Mouse (Mus musculus) brain, adult 2 months (tissue): ENCODE measurements around the gene Phka2.
A peak's percentile ranks its signal among the peaks of the same experiment; 100 is the strongest.

ENCODE experiments used
- DNase-seq: peaks from one replicate; pipeline ENCODE4 v3.0.0; 2011; ENCODE audit warnings: low read depth, low spot score

Gene Phka2

GRCm38 (mm10) chrX:160598562-160599458 is 96.8 kb downstream of the Phka2 start:
- peak; percentile 82 for DNase-seq

DNA sequence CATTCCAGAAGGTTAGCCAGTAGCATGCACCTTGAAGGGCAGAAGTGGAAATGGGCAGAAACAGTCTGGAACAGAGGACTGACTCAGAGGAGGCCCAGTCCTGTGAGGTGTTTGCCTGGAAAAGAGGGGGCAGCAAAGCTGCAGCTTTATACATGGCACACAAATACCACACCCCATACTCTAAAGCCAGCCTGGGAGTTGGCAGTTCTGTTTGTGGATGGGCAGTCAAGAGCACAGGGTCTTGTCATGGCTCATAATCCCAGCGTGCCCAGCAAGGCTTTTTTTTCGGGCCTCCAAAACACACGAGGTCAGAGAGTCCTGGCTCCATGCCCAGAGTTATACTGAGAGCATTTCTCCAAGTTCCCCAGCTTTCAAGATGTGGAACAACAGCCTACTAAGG is 99.1 kb downstream of the Phka2 start:
- no peak for DNase-seq

- DNase-seq = no peak
Observed at GRCm38 (mm10) chrX:160602770-160603169, 100.8 kb downstream of the Phka2 start.

DNA sequence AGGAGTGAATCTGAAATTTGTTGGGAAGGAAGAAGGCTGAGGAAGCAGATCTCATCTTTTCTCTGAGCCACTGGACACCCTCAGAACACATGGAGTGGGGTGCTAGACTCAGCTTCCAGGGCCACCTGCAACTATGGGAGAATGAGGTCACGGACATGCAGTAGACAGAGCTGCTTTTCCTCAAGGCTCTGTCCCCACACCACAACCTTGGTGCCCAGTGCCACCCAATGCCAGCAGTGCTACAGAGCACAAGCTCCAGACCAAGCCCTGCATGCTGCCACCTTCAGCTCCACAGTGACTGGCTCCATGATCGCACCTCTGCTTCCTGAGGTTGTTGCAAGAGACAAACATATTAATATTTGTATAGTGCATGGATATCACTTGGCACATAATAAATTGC is 101.3 kb downstream of the Phka2 start:
- DNase-seq = no peak

GRCm38 (mm10) chrX:160603981-160604541 is 102.1 kb downstream of the Phka2 start:
- DNase-seq = peak; percentile 86

DNA sequence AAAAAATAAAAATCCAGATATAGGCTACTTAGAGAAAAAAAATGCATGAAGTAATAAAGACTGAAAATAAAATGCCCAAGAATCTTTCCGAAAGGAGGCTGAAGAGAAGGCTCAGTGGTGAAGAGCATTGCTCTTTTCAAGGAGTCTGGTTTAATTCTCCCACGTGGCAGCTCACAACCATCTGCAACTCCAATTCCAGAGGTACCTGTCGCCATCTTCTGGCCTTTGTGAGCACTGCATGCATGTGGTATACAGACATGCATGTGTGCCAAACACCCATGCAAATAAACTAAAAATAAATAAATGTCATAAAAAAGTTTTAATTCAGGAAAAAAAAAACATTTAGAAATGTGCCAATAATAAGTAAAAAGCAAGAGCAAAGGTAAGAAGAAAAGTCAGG is 107.9 kb downstream of the Phka2 start:
- DNase-seq = no peak

DNA sequence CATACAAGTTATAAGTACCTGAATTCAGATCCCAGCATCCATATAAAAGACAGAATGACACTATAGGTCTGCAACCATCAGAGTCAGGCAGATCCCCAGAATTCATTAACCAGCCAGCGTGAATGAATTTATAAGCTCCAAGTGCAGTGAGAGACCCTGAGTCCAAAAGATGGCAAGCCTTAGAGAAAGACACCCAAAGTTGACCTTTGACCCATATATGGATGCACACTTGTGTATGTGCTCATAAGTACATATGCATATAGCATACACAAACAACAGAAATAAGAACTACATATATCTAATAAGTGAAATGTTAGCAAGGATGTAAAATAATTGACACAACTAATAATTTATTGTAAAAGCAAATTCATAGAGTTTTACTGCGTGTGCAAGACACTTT is 108.5 kb downstream of the Phka2 start:
- no peak for DNase-seq

- no peak for DNase-seq
Observed at GRCm38 (mm10) chrX:160610882-160611644, 109.1 kb downstream of the Phka2 start.
